Mouse (Mus musculus) C2C12 (cell line): ENCODE measurements around the gene Fkbp5. TPM values are rescaled to one million over a fixed set of nuclear protein-coding genes. Genes with fewer than 3 reads are reported as not detected.

Source experiments
- H3K27me3 ChIP-seq: one replicate; pipeline ENCODE4 v1.6.1; 2011; ENCODE audit not compliant: control insufficient read depth, insufficient read depth, insufficient read length
- H3K36me3 ChIP-seq: one replicate; pipeline ENCODE4 v1.6.1; 2011; ENCODE audit not compliant: control insufficient read depth, insufficient read depth
- H3K4me3 ChIP-seq: one replicate; pipeline ENCODE4 v1.5.1; 2011; ENCODE audit warnings: mild to moderate bottlenecking, control low read depth; ENCODE audit not compliant: poor library complexity, insufficient read depth, severe bottlenecking
- H3K79me2 ChIP-seq: one replicate; pipeline ENCODE4 v1.6.1; 2011; ENCODE audit not compliant: control insufficient read depth, insufficient read depth
- H3K79me3 ChIP-seq: one replicate; pipeline ENCODE4 v1.6.1; 2011; ENCODE audit warnings: low read depth, control low read depth
- H3ac ChIP-seq: one replicate; pipeline ENCODE3; 2011; ENCODE audit warnings: low read depth; ENCODE audit not compliant: control insufficient read depth, insufficient read length
- CEBPB ChIP-seq: IDR thresholded peaks from one replicate; pipeline ENCODE4 v1.6.1; 2011; ENCODE audit warnings: low read depth, mild to moderate bottlenecking, control low read depth, moderate library complexity
- CTCF ChIP-seq: IDR thresholded peaks from one replicate; pipeline ENCODE4 v1.5.1; 2011; ENCODE audit not compliant: control insufficient read depth, insufficient read depth, insufficient read length
- FOSL1 ChIP-seq: IDR thresholded peaks from one replicate; pipeline ENCODE4 v1.8.0; 2011; ENCODE audit warnings: mild to moderate bottlenecking, low read length; ENCODE audit not compliant: poor library complexity, insufficient read depth, severe bottlenecking
- MAX ChIP-seq: IDR thresholded peaks from one replicate; pipeline ENCODE4 v1.6.1; 2011; ENCODE audit warnings: mild to moderate bottlenecking, control low read depth
- MYOD1 ChIP-seq: IDR thresholded peaks from one replicate; pipeline ENCODE4 v1.6.1; 2011; ENCODE audit warnings: low read depth; ENCODE audit not compliant: control insufficient read depth, insufficient read length
- MYOG ChIP-seq: IDR thresholded peaks from one replicate; pipeline ENCODE4 v1.6.1; 2011; ENCODE audit not compliant: control insufficient read depth, insufficient read length; ENCODE audit errors: extremely low read depth
- USF1 ChIP-seq: IDR thresholded peaks from one replicate; pipeline ENCODE4 v1.6.1; 2011; ENCODE audit warnings: low read depth, mild to moderate bottlenecking, control low read depth, moderate library complexity
- polyA plus RNA-seq: library from polyadenylated mRNA; unstranded; fragments of >200 nt; fragmentation: generic; extraction: Trizol; gene quantifications from one replicate; pipeline ENCODE4 v1.2.1, GENCODE M21; 2012; ENCODE audit warnings: missing spikeins

Fkbp5 gene
- polyA plus RNA-seq, 1 experiment = 24.4 TPM

- H3K79me3 ChIP-seq = no peaks in the 10 kb centered on the region
- no peaks in the 10 kb centered on the region for H3K79me2 ChIP-seq
- no peaks in the 10 kb centered on the region for H3K36me3 ChIP-seq
- TF ChIP-seq CEBPB (no peak), MYOG (no peak), FOSL1 (no peak), CTCF (no peak), MYOD1 (no peak), USF1 (no peak), MAX (no peak)
- no peak overlapping the region for H3ac ChIP-seq
- no peaks in the 10 kb centered on the region for H3K27me3 ChIP-seq
- H3K4me3 ChIP-seq = no peak overlapping the region
Measured at GRCm38 (mm10) chr17:28500465-28500864, 16.9 kb downstream of the Fkbp5 start.

GRCm38 (mm10) chr17:28499190-28499589, 18.1 kb downstream of the Fkbp5 start:
- no peaks in the 10 kb centered on the region for H3K79me2 ChIP-seq
- H3K4me3 ChIP-seq = no peak overlapping the region
- H3K27me3 ChIP-seq = no peaks in the 10 kb centered on the region
- no peak overlapping the region for H3ac ChIP-seq
- H3K36me3 ChIP-seq = no peaks in the 10 kb centered on the region
- TF ChIP-seq MYOG = no peak
- TF ChIP-seq MAX = no peak
- TF ChIP-seq CEBPB = no peak
- no peak for TF ChIP-seq FOSL1
- TF ChIP-seq USF1 = no peak
- TF ChIP-seq MYOD1 = no peak
- TF ChIP-seq CTCF = no peak
- H3K79me3 ChIP-seq = no peaks in the 10 kb centered on the region

DNA sequence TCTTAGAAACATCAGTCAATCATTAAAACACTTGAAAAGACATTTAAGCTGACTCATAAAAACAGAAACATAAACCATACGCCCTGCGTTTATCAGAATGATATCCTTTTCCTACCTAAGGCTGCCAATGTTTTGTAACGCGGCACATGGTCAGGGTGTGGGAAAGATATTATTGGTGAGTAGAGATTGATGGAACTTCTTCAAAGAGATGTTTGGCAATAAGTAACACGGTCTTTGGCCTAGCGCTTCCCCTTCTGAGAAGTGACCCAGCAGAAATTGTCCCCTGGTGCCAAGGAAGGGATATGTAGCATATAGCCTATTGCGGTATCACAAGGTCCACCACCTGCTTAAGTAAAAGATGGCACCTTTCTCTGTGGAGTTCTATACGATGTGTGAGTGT, 21.5 kb downstream of the Fkbp5 start:
- Histone ChIP-seq H3K36me3 (no peaks in the 10 kb centered on the region), H3K4me3 (no peak overlapping the region), H3K79me2 (no peaks in the 10 kb centered on the region), H3K79me3 (no peaks in the 10 kb centered on the region), H3ac (no peak overlapping the region), H3K27me3 (no peaks in the 10 kb centered on the region)
- no peak for TF ChIP-seq MYOD1
- TF ChIP-seq USF1 = no peak
- TF ChIP-seq CEBPB = no peak

DNA sequence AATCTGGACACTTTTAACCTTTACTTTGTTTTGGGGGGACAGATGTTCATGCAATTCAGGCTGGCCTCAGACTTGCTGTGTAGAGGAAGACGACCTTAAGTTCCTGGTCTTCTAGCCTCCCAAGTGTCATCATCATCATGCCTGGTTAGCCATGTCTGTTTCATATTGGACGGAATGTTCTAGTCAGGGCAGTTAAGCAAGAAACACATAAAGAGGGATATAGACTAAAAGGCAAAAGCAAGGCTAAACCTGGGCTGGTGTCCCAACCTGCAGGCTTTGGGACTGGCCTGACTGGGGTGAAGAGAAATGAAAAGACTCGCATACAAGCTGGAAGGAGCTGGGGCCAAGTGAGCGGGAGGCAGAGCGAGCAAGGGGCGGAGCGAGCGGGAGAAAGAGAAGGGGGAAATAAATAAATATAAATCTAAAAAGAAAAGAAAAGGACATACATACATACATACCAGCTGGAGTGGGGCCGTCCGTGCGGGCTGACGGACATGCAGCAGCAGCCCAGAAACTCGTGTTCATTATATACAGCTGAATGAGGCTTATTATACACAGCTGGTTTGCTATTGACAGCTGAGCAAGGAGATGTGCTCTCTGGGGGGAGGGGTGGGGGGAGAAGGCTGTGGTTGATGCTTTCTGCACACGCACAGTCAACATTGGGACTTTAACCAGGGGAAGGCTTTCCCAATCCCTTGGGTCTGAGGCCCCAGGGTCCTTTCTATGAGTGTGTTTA, 26.1 kb downstream of the Fkbp5 start:
- H3K79me3 ChIP-seq = no peaks in the 10 kb centered on the region
- H3ac ChIP-seq = no peak overlapping the region
- no peaks in the 10 kb centered on the region for H3K36me3 ChIP-seq
- TF ChIP-seq MYOD1 (no peak), FOSL1 (no peak), USF1 (no peak), CEBPB (no peak), MYOG (no peak), MAX (no peak), CTCF (no peak)
- no peaks in the 10 kb centered on the region for H3K79me2 ChIP-seq
- no peaks in the 10 kb centered on the region for H3K27me3 ChIP-seq
- no peak overlapping the region for H3K4me3 ChIP-seq

- Histone ChIP-seq H3K4me3 (no peak overlapping the region), H3K79me2 (peaks cover 21% of the 10 kb centered on the region), H3ac (no peak overlapping the region), H3K36me3 (no peaks in the 10 kb centered on the region), H3K27me3 (no peaks in the 10 kb centered on the region), H3K79me3 (peaks cover 16% of the 10 kb centered on the region)
- no peak for TF ChIP-seq CEBPB
- TF ChIP-seq MYOG = no peak
- TF ChIP-seq MYOD1 = no peak
- TF ChIP-seq MAX = no peak
- no peak for TF ChIP-seq USF1
- TF ChIP-seq FOSL1 = no peak
- TF ChIP-seq CTCF = no peak
Measured at GRCm38 (mm10) chr17:28488258-28489013, 28.9 kb downstream of the Fkbp5 start.

DNA sequence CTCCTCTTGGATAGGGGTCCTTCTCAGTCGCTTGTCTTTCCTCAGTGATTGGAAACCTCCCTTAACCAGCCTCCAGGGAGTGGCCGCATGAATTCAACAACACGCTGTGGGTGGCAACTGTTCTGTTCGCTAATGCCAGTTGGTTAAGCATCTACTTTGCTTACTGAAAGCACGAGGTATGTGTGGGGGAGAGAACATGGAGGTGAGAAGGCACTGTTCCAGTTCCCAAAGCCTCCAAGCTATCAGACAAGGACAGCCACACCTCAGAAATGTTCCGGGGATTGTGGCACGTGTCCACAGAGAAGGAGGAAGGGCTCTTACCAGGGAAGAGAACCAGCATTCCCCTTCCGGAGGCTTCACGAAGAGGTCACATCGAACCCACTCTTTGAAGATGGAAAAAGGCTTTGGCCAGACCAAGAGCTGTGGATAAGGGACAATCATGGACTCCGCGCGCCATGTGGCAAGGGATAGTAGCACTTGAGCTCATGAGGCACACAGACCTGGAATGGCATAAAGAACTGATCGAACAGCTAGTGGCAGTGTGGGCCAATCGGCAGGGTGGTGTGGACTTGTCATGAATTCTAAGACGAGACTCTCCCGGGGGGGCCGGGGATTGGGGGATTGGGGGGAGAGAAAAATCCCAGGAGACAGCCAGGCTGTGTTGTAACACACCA, 29.6 kb downstream of the Fkbp5 start:
- Histone ChIP-seq H3K36me3 (no peaks in the 10 kb centered on the region), H3K79me2 (peaks cover 28% of the 10 kb centered on the region), H3ac (no peak overlapping the region), H3K27me3 (no peaks in the 10 kb centered on the region), H3K4me3 (no peak overlapping the region), H3K79me3 (peaks cover 23% of the 10 kb centered on the region)
- TF ChIP-seq MAX (no peak), CTCF (no peak), MYOD1 (no peak), MYOG (no peak), USF1 (no peak), FOSL1 (no peak), CEBPB (no peak)
